ENCODE assay signal across 8 mouse cellular contexts in genomic region chr9:88482829-88483396, GRCm38 (mm10). TPM values are rescaled to one million over a fixed set of nuclear protein-coding genes. Genes with fewer than 3 reads are reported as not detected.
DNase-seq lines count a peak whose midpoint lies in the region; ATAC-seq and TF ChIP-seq lines count a peak whose summit lies in the region.

No protein-coding gene starts in this region.

- intact Hi-C loops in gastrocnemius, adult 2 months (cut with DNase I) = loop anchor here (1.0 to 5.0 kb wide), 2 partner anchors 39 to 46 kb away; partner anchors contain the start of gene Snx14

- no peaks in the 10 kb centered on the region for H3K27me3 ChIP-seq in testis, adult 2 months (ENCODE audit: control insufficient read depth, insufficient read depth, low read length)
- no peaks in the 10 kb centered on the region for H3K27me3 ChIP-seq in hindbrain, postnatal 0 days (ENCODE audit: insufficient read depth, low read length)
- H3K27me3 ChIP-seq in limb, embryonic 15.5 days = no peaks in the 10 kb centered on the region
- H3K27me3 ChIP-seq in myocyte (ENCODE audit: control insufficient read depth, insufficient read depth, insufficient read length) = no peaks in the 10 kb centered on the region

- peak overlapping the region; percentile 71 for H3K4me2 ChIP-seq in hindbrain, postnatal 0 days (ENCODE audit: low read depth, low read length)
- peak overlapping the region; percentile 59 for H3K4me2 ChIP-seq in limb, embryonic 15.5 days
- H3K4me2 ChIP-seq in myocyte (ENCODE audit: low read depth) = peak overlapping the region; percentile 81

- H3K79me2 ChIP-seq in myocyte (ENCODE audit: control insufficient read depth, insufficient read depth) = peaks cover 35% of the 10 kb centered on the region

- no peak for DNase-seq in testis, postnatal 14 days (ENCODE audit: low spot score)
- DNase-seq in cerebellum, postnatal 10 days = peak; percentile 94
- DNase-seq in gastrocnemius, adult 2 months = peak; percentile 92
- no peak for DNase-seq in hindbrain, postnatal 0 days (ENCODE audit: low spot score)
- DNase-seq in thymus, postnatal 10 days (ENCODE audit: low spot score in 2 of 2) = peak; percentile 84 to 89

- peaks cover 2% of the 10 kb centered on the region; the same call in 1 of the 2 replicates for H3K4me1 ChIP-seq in testis, adult 2 months (ENCODE audit: control insufficient read depth, insufficient read depth, low read length)
- peaks cover 9% of the 10 kb centered on the region; the same call in 1 of the 2 replicates for H3K4me1 ChIP-seq in hindbrain, postnatal 0 days (ENCODE audit: insufficient read depth, low read length)
- H3K4me1 ChIP-seq in limb, embryonic 15.5 days = 0 out of 2 replicates have a peak, but pooled peaks cover 9% of the 10 kb centered on the region

- H3ac ChIP-seq in myocyte (ENCODE audit: control insufficient read depth, insufficient read length) = peak overlapping the region; percentile 97

- WGBS in hindbrain, postnatal 0 days = 0% methylated on average over 44 of the region's 52 CpGs
- WGBS in limb, embryonic 15.5 days = 0% methylated on average over 46 of the region's 52 CpGs

- ATAC-seq in hindbrain, postnatal 0 days = no peak
- no peak for ATAC-seq in limb, embryonic 15.5 days (ENCODE audit: insufficient number of reproducible peaks, low FRiP score, low TSS enrichment, low read depth)

- TF ChIP-seq CTCF in testis, adult 2 months (IDR thresholded peaks at IDR 0.05; ENCODE audit: control insufficient read depth, insufficient read depth, insufficient replicate concordance, low read depth, low read length) = no peak
- TF ChIP-seq CTCF in gastrocnemius, adult 2 months (IDR thresholded peaks at IDR 0.05) = no peak
- TF ChIP-seq CTCF in hindbrain, postnatal 0 days (IDR thresholded peaks at IDR 0.05; ENCODE audit: low read depth) = no peak

- H3K9me3 ChIP-seq in hindbrain, postnatal 0 days (ENCODE audit: low read length) = no peaks in the 10 kb centered on the region
- H3K9me3 ChIP-seq in limb, embryonic 15.5 days = no peaks in the 10 kb centered on the region

- peak overlapping the region; percentile 82 for H3K9ac ChIP-seq in hindbrain, postnatal 0 days (replicated peaks; ENCODE audit: low read length)
- peak overlapping the region; percentile 89 for H3K9ac ChIP-seq in limb, embryonic 15.5 days

- H3K4me3 ChIP-seq in testis, adult 2 months (ENCODE audit: control insufficient read depth, low read depth, low read length) = peak overlapping the region; percentile 79
- H3K4me3 ChIP-seq in gastrocnemius, adult 2 months = peak overlapping the region; percentile 96
- H3K4me3 ChIP-seq in hindbrain, postnatal 0 days (ENCODE audit: low read length) = peak overlapping the region; percentile 61
- peak overlapping the region; percentile 99 for H3K4me3 ChIP-seq in limb, embryonic 15.5 days
- H3K4me3 ChIP-seq in myocyte = peak overlapping the region; percentile 80

- no peak for TF ChIP-seq POLR2A in testis, adult 2 months (IDR thresholded peaks at IDR 0.05; ENCODE audit: control insufficient read depth, low read depth, low read length)
- TF ChIP-seq POLR2A in myocyte (IDR thresholded peaks at IDR 0.05; ENCODE audit: insufficient read length, low read depth) = peak; percentile 58

- H3K36me3 ChIP-seq in testis, adult 2 months (ENCODE audit: control insufficient read depth, insufficient read depth, low read length) = no peaks in the 10 kb centered on the region
- H3K36me3 ChIP-seq in hindbrain, postnatal 0 days (ENCODE audit: insufficient read depth, low read length) = no peaks in the 10 kb centered on the region
- no peaks in the 10 kb centered on the region for H3K36me3 ChIP-seq in limb, embryonic 15.5 days
- H3K36me3 ChIP-seq in myocyte (ENCODE audit: control insufficient read depth, insufficient read depth) = peaks cover 16% of the 10 kb centered on the region

- peak overlapping the region; percentile 67 for H3K27ac ChIP-seq in testis, adult 2 months (ENCODE audit: control insufficient read depth, insufficient read depth, low read depth, low read length)
- H3K27ac ChIP-seq in gastrocnemius, adult 2 months = peak overlapping the region; percentile 99
- peak overlapping the region; percentile 99 for H3K27ac ChIP-seq in hindbrain, postnatal 0 days
- peak overlapping the region; percentile 97 for H3K27ac ChIP-seq in limb, embryonic 15.5 days

TF ChIP-seq in myocyte, 11 proteins besides CTCF, POLR2A, EP300 and RAD21:
- TF ChIP-seq REST (IDR thresholded peaks at IDR 0.05; ENCODE audit: insufficient read depth, insufficient read length) (no peak), TCF12 (IDR thresholded peaks at IDR 0.05; ENCODE audit: insufficient read depth, poor library complexity, severe bottlenecking) (no peak), USF1 (IDR thresholded peaks at IDR 0.05; ENCODE audit: low read depth) (no peak), SRF (IDR thresholded peaks at IDR 0.05; ENCODE audit: control insufficient read depth, insufficient read length, low read depth) (no peak), MAX (IDR thresholded peaks at IDR 0.05; ENCODE audit: low read depth) (no peak), CEBPB (IDR thresholded peaks at IDR 0.05; ENCODE audit: insufficient read depth, poor library complexity, severe bottlenecking) (peak; percentile 96), E2F4 (IDR thresholded peaks at IDR 0.05; ENCODE audit: insufficient read depth) (no peak), MYOG (IDR thresholded peaks at IDR 0.05; ENCODE audit: control insufficient read depth in 1 of 3, insufficient read depth in 1 of 3, insufficient read length in 2 of 3, low read depth in 2 of 3) (peak in 1 of 3 experiments; percentile 6), POLR2AphosphoS2 (IDR thresholded peaks at IDR 0.05; ENCODE audit: insufficient read length, low read depth) (peak; percentile 11), TCF3 (IDR thresholded peaks at IDR 0.05; ENCODE audit: insufficient read length, low read depth) (no peak), MYOD1 (IDR thresholded peaks at IDR 0.05; ENCODE audit: control insufficient read depth in 1 of 3, insufficient read length in 2 of 3, low read depth in 2 of 3) (no peak)
TF ChIP-seq in myocyte: peak in this region for 3.

RNA-seq across cellular contexts. Expression of gene Syncrip, which starts 0.5 kb away (rescaled TPM):
- 4.4 and 7.7 TPM in 2 replicates for polyA plus RNA-seq in testis, adult 2 months (2012; rRNA removed)
- 10 to 100 TPM; 59.4 to 65.0 TPM for total RNA-seq in gastrocnemius, adult 2 months (2021)
- 55.0 and 59.5 TPM in 2 replicates for total RNA-seq in hindbrain, postnatal 0 days (2014; rRNA removed)
- polyA plus RNA-seq in hindbrain, postnatal 0 days (2015; fragmentation: Nextera tagmentation; extraction: Ambion mirVana) = 70.0 and 72.4 TPM in 2 replicates
- 94.5 and 95.0 TPM in 2 replicates for polyA plus RNA-seq in limb, embryonic 15.5 days (2015; fragmentation: Nextera tagmentation; extraction: Ambion mirVana)
- 41.8 TPM for polyA plus RNA-seq in myocyte (2012; fragmentation: generic; extraction: Trizol)

RNA-seq across cellular contexts. Expression of gene Gm20537, which starts 26.5 kb away (rescaled TPM):
- 1.1 and 1.7 TPM in 2 replicates for polyA plus RNA-seq in testis, adult 2 months (2012; rRNA removed)
- not detected for total RNA-seq in gastrocnemius, adult 2 months (2021)
- total RNA-seq in hindbrain, postnatal 0 days (2014; rRNA removed) = 0.47 and 0.63 TPM in 2 replicates
- polyA plus RNA-seq in hindbrain, postnatal 0 days (2015; fragmentation: Nextera tagmentation; extraction: Ambion mirVana) = not detected in 2 replicates
- 0.61 TPM in 1 of 2 replicates, not detected in the other for polyA plus RNA-seq in limb, embryonic 15.5 days (2015; fragmentation: Nextera tagmentation; extraction: Ambion mirVana)
- not detected for polyA plus RNA-seq in myocyte (2012; fragmentation: generic; extraction: Trizol)

RNA-seq across cellular contexts. Expression of gene Snx14, which starts 44.2 kb away (rescaled TPM):
- polyA plus RNA-seq in testis, adult 2 months (2012; rRNA removed) = 13.3 and 15.8 TPM in 2 replicates
- total RNA-seq in gastrocnemius, adult 2 months (2021) = 10 to 100 TPM; 13.1 to 17.9 TPM
- total RNA-seq in hindbrain, postnatal 0 days (2014; rRNA removed) = 23.3 and 25.0 TPM in 2 replicates
- 28.6 and 33.2 TPM in 2 replicates for polyA plus RNA-seq in hindbrain, postnatal 0 days (2015; fragmentation: Nextera tagmentation; extraction: Ambion mirVana)
- 27.8 and 28.7 TPM in 2 replicates for polyA plus RNA-seq in limb, embryonic 15.5 days (2015; fragmentation: Nextera tagmentation; extraction: Ambion mirVana)
- polyA plus RNA-seq in myocyte (2012; fragmentation: generic; extraction: Trizol) = 9.6 TPM

Comparison
In these comparisons a context has a peak if more than half of its experiments do, and no peak if none do; other contexts are left out.
1. DNase-seq: peak in cerebellum, postnatal 10 days (2 of 2), gastrocnemius, adult 2 months (single experiment) and thymus, postnatal 10 days (2 of 2); none in testis, postnatal 14 days (single experiment) and hindbrain, postnatal 0 days (single experiment).
2. Peak in every context shown above with its lines, with median percentiles within 50 percentile points of each other: H3K27ac ChIP-seq, H3K4me3 ChIP-seq and H3K4me2 ChIP-seq.